Mouse (Mus musculus) urinary bladder, postnatal 36 days (tissue): ENCODE data around the gene Arpc3.
"Not testable (repeated sequence)": the region's sequence is repeated elsewhere in the genome, so short reads cannot be mapped to it uniquely, and the experiment has no call there.

Experiments used
- DNase-seq, 2 experiments: peaks; one replicate each; pipeline ENCODE4 v3.0.0; 2022; ENCODE audit warnings: low spot score in 2 of 2, mixed read lengths in 1 of 2

Gene Arpc3

GRCm38 (mm10) chr5:122399871-122400270 is 8.2 kb downstream of the Arpc3 start:
- no peak for DNase-seq

GRCm38 (mm10) chr5:122400628-122401302 is 9.1 kb downstream of the Arpc3 start:
- peak; percentile 29 to 72 for DNase-seq

GRCm38 (mm10) chr5:122401303-122401640 is 9.6 kb downstream of the Arpc3 start:
- peak; percentile 59 to 68 for DNase-seq

- DNase-seq: no peak
These were observed 10.5 kb downstream of the Arpc3 start for GRCm38 (mm10) chr5:122402160-122402559.

- DNase-seq: peak in 1 of 2 experiments; percentile 51
These were observed 11.1 kb downstream of the Arpc3 start for GRCm38 (mm10) chr5:122402772-122403171.

GRCm38 (mm10) chr5:122403362-122403761 is 11.7 kb downstream of the Arpc3 start:
- DNase-seq: no peak

GRCm38 (mm10) chr5:122405537-122405936 is 13.9 kb downstream of the Arpc3 start:
- DNase-seq: no peak

GRCm38 (mm10) chr5:122409692-122410645 is 18.3 kb downstream of the Arpc3 start:
- no peak for DNase-seq

- DNase-seq: no peak
These were observed 20.2 kb downstream of the Arpc3 start for GRCm38 (mm10) chr5:122411892-122412291.

- DNase-seq: no peak
These were observed 21.1 kb downstream of the Arpc3 start for GRCm38 (mm10) chr5:122412826-122413225.

GRCm38 (mm10) chr5:122414351-122414750 is 22.7 kb downstream of the Arpc3 start:
- no peak for DNase-seq

GRCm38 (mm10) chr5:122415465-122415864 is 23.8 kb downstream of the Arpc3 start:
- no peak for DNase-seq

- not testable (repeated sequence) for DNase-seq
These were observed 29.0 kb downstream of the Arpc3 start for GRCm38 (mm10) chr5:122420676-122421075.

- no peak for DNase-seq
These were observed 29.8 kb downstream of the Arpc3 start, which contains the start of gene Anapc7 for GRCm38 (mm10) chr5:122421271-122422068. Gene Anapc7, plus strand, starts transcription at chr5:122421693.

GRCm38 (mm10) chr5:122422071-122422964 is 30.6 kb downstream of the Arpc3 start:
- DNase-seq: peak; percentile 89 to 91

GRCm38 (mm10) chr5:122423083-122423482 is 31.4 kb downstream of the Arpc3 start:
- no peak for DNase-seq

- no peak for DNase-seq
These were observed 33.9 kb downstream of the Arpc3 start for GRCm38 (mm10) chr5:122425550-122425949.

GRCm38 (mm10) chr5:122430036-122430775 is 38.5 kb downstream of the Arpc3 start:
- no peak for DNase-seq

GRCm38 (mm10) chr5:122431221-122431620 is 39.5 kb downstream of the Arpc3 start:
- DNase-seq: no peak

GRCm38 (mm10) chr5:122434541-122434940 is 42.9 kb downstream of the Arpc3 start:
- DNase-seq: no peak
